Mouse (Mus musculus): ENCODE measurements around the gene 5330417H12Rik. TPM values are rescaled to one million over a fixed set of nuclear protein-coding genes. Genes with fewer than 3 reads are reported as not detected.

5330417H12Rik gene
- total and polyA plus RNA-seq, 2 experiments from 2014 or later: not detected

DNA sequence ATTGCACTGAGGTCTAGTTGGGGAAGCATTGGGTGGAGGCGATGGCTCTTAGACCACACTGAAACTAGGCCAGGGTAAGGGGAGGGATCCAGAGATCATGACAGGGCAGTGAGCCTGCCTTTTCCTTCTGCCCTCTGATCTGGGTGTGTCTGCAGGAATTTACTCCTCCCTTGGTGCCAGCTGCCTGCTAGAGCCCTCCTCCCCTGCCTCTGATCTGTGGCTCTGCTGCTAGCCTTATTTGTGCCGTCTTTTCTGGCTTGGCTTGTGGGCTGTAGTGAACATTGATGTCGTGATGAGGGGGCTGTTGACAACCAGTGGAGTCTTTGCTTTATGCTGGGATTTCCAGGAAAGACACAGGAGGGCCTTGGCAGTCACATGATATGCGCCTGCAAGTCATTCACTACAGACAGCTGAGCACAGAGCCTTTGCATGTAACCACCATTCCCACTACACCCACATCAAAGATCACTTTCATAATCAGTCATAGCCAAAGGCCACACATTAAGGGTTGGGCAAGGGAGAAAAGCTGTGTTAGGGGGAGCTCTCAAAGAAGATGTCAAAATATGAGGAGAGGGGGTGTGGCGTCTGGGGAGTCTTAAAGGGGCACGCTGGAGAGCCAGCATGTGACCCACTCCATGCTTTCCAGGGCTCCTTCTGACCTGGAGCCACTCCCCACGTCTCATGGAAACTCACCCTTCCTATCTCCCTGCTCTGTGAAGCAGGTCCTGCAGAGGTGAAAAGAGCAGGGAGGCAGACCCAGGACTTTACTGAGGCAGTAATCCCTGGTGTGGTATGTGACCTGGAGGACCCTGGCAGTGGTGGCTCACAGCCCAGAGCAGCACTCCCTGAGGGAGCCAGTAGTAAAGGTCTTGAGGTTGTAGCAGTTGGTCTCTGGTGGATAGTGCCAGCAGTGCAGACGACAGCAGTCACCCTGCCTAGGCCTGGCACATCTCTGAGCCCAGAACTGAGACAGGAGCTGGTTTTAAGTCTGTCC is 39.4 kb upstream of the 5330417H12Rik start:
- peak overlapping the region; percentile 49 for H3K4me3 ChIP-seq (ENCODE audit: low read depth, low read length)
- H3K27me3 ChIP-seq (ENCODE audit: control insufficient read depth, insufficient read depth, low read length): no peaks in the 10 kb centered on the region
- DNase-seq (ENCODE audit: low spot score) (peak; percentile 51), ATAC-seq (ENCODE audit: insufficient read depth, low read depth) (peak; percentile 66)
- no peaks in the 10 kb centered on the region for H3K36me3 ChIP-seq (replicated peaks; ENCODE audit: control insufficient read depth, insufficient read depth, low read length)
- WGBS: 28% methylated on average over 8 of the region's 8 CpGs
- peak overlapping the region; percentile 66; the same call in 1 of the 2 replicates for H3K9ac ChIP-seq (replicated peaks; ENCODE audit: low read depth, low read length)
- H3K9me3 ChIP-seq (replicated peaks; ENCODE audit: control insufficient read depth, low read length): no peaks in the 10 kb centered on the region
- peak overlapping the region; percentile 72 for H3K4me2 ChIP-seq (ENCODE audit: low read depth, low read length)
- peak overlapping the region; percentile 89 for H3K27ac ChIP-seq (ENCODE audit: low read depth)
- TF ChIP-seq EP300 (IDR thresholded peaks at IDR 0.05; ENCODE audit: low read depth): no peak
- TF ChIP-seq CTCF (IDR thresholded peaks at IDR 0.05; ENCODE audit: low read depth): no peak
- peaks cover 23% of the 10 kb centered on the region for H3K4me1 ChIP-seq (ENCODE audit: control insufficient read depth, insufficient read depth)

DNA sequence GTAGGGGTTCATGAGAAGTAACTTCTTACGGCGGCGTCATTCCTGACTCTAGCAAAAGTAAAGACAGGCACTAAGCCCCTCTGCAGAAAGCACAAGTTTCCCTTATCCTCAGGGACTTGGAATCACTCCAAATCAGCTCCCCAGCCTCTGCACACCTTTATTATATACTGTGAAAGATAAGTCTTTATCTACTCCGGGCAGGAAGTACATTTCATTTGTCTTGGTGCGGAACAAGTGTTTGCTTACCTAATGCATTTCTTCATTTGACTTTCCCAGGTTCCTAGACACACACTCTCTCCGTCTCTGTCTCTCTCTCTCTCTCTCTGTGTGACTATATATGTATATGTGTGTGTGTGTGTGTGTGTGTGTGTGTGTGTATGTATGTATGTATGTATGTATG is 38.7 kb upstream of the 5330417H12Rik start:
- TF ChIP-seq CTCF (IDR thresholded peaks at IDR 0.05; ENCODE audit: low read depth) (no peak), EP300 (IDR thresholded peaks at IDR 0.05; ENCODE audit: low read depth) (no peak)
- DNase-seq (ENCODE audit: low spot score) (no peak), ATAC-seq (ENCODE audit: insufficient read depth, low read depth) (no peak)
- Histone ChIP-seq H3K27me3 (ENCODE audit: control insufficient read depth, insufficient read depth, low read length) (no peaks in the 10 kb centered on the region), H3K9me3 (replicated peaks; ENCODE audit: control insufficient read depth, low read length) (no peaks in the 10 kb centered on the region), H3K4me1 (ENCODE audit: control insufficient read depth, insufficient read depth) (peaks cover 23% of the 10 kb centered on the region), H3K27ac (ENCODE audit: low read depth) (peak overlapping the region; percentile 89; the same call in 1 of the 2 replicates), H3K4me3 (ENCODE audit: low read depth, low read length) (no peak overlapping the region), H3K9ac (replicated peaks; ENCODE audit: low read depth, low read length) (no peak overlapping the region), H3K4me2 (ENCODE audit: low read depth, low read length) (no peak overlapping the region), H3K36me3 (replicated peaks; ENCODE audit: control insufficient read depth, insufficient read depth, low read length) (no peaks in the 10 kb centered on the region)
- 73% methylated on average over 6 of the region's 6 CpGs for WGBS

DNA sequence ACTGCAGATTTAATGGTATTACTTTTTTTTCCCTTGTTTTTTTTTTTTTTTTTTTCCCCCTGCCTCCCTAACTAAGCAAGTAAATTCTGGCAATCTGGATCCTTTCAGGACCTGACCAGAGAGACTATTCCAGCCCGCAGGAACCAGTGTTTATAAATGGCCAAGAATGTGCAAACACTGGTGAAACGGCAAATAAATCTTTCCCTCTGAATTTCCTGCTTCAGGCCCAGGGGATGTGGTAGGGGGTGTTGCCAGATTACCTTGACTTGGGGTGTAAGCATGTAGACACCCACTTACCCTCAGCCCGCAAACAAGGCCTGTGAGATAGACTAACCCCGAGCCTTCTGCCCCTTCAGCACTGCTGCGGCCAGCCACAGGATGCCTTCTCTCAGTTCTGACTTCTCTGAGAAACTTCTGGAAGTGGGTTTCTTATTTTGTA is 36.9 kb upstream of the 5330417H12Rik start:
- DNase-seq (ENCODE audit: low spot score): no peak
- peaks cover 23% of the 10 kb centered on the region for H3K4me1 ChIP-seq (ENCODE audit: control insufficient read depth, insufficient read depth)
- H3K27me3 ChIP-seq (ENCODE audit: control insufficient read depth, insufficient read depth, low read length): no peaks in the 10 kb centered on the region
- H3K36me3 ChIP-seq (replicated peaks; ENCODE audit: control insufficient read depth, insufficient read depth, low read length): no peaks in the 10 kb centered on the region
- no peak overlapping the region for H3K4me2 ChIP-seq (ENCODE audit: low read depth, low read length)
- H3K9ac ChIP-seq (replicated peaks; ENCODE audit: low read depth, low read length): no peak overlapping the region
- H3K27ac ChIP-seq (ENCODE audit: low read depth): no peak overlapping the region
- H3K9me3 ChIP-seq (replicated peaks; ENCODE audit: control insufficient read depth, low read length): no peaks in the 10 kb centered on the region
- no peak overlapping the region for H3K4me3 ChIP-seq (ENCODE audit: low read depth, low read length)
- TF ChIP-seq CTCF (IDR thresholded peaks at IDR 0.05; ENCODE audit: low read depth) (no peak), EP300 (IDR thresholded peaks at IDR 0.05; ENCODE audit: low read depth) (no peak)
- WGBS: 84% methylated on average over 5 of the region's 5 CpGs
- ATAC-seq (ENCODE audit: insufficient read depth, low read depth): no peak

DNA sequence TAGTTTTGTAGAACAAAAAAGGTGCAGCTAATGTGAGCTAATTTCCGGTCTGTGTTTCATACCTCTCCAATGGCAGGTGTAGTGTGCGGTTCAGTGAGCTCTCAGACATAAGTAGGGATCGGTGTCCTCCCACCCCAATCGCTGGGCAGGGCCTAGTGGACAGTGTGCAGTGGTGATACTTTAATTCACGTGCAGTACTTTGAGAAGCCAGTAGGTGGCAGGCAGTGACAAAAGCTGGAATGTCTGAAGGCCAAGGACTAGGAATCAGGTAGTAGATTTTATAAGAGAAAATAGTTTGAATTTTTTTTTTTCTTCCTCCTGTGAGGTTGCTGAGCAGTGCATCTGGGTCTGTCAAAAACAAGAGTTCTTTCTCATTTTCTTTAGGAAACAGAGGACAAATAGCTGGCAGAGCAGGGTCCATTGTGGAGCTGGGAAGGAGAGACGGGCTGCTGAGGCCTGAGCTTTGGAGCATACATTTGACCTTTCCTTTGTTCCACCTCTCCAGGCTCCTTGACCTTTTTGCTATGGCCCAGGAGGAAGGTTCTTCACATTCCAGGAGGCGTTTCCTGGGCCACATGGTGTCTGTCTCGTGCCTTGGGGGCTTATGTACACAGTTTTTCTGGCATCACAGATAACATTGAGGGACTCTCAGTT is 36.4 kb upstream of the 5330417H12Rik start:
- 22% methylated on average over 8 of the region's 8 CpGs for WGBS
- ATAC-seq (ENCODE audit: insufficient read depth, low read depth): peak; percentile 53; the same call in 1 of the 2 replicates
- no peak overlapping the region for H3K27ac ChIP-seq (ENCODE audit: low read depth)

DNA sequence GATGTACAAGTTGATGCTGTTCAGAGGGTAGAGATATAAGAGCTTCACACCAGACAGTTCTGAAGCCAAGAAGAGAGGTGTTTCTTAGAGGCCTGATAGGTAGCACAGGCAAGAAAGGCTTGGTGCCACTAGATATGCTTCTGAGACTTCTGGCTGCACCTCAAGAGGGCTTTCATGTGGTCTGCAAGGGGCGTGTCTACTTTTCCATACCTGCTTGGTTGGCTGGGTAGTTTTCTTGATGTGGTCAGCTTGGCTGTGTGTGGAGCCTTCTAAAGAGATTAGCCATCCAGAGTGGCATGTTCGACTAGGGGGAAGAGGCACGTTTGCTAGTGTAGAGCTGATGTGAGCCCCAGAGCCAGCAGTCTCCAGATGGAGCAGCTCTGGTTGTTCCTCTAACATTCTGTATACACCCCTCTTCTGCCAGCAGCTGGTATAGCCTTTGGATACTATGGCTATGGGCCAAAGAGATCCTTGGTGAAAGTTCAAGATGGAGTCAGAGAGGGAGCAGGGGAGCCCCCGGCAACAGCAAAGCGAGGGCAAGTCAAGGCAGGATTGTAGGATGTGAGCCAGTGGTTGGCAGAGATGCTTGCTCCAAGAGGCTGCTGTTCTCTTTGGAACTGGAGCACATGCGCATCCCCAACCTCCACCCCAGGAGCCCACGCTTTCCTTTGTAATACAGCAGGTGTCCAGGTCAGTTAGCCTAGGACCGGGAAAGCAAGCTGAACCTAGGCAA is 34.4 kb upstream of the 5330417H12Rik start:
- Histone ChIP-seq H3K4me1 (ENCODE audit: control insufficient read depth, insufficient read depth) (peaks cover 10% of the 10 kb centered on the region), H3K27me3 (ENCODE audit: control insufficient read depth, insufficient read depth, low read length) (no peaks in the 10 kb centered on the region), H3K4me2 (ENCODE audit: low read depth, low read length) (no peak overlapping the region), H3K36me3 (replicated peaks; ENCODE audit: control insufficient read depth, insufficient read depth, low read length) (no peaks in the 10 kb centered on the region), H3K9ac (replicated peaks; ENCODE audit: low read depth, low read length) (no peak overlapping the region), H3K9me3 (replicated peaks; ENCODE audit: control insufficient read depth, low read length) (no peaks in the 10 kb centered on the region), H3K4me3 (ENCODE audit: low read depth, low read length) (no peak overlapping the region), H3K27ac (ENCODE audit: low read depth) (no peak overlapping the region)
- no peak for DNase-seq (ENCODE audit: low spot score)
- TF ChIP-seq CTCF (IDR thresholded peaks at IDR 0.05; ENCODE audit: low read depth) (no peak), EP300 (IDR thresholded peaks at IDR 0.05; ENCODE audit: low read depth) (no peak)
- 76% methylated on average over 8 of the region's 8 CpGs for WGBS
- no peak for ATAC-seq (ENCODE audit: insufficient read depth, low read depth)

More for the DNA sequence above, 36.4 kb upstream of the 5330417H12Rik start:
- peak; percentile 94 for TF ChIP-seq CTCF (IDR thresholded peaks at IDR 0.05; ENCODE audit: low read depth)
- TF ChIP-seq EP300 (IDR thresholded peaks at IDR 0.05; ENCODE audit: low read depth): no peak
- Histone ChIP-seq H3K9me3 (replicated peaks; ENCODE audit: control insufficient read depth, low read length) (no peaks in the 10 kb centered on the region), H3K27me3 (ENCODE audit: control insufficient read depth, insufficient read depth, low read length) (no peaks in the 10 kb centered on the region), H3K4me3 (ENCODE audit: low read depth, low read length) (no peak overlapping the region), H3K36me3 (replicated peaks; ENCODE audit: control insufficient read depth, insufficient read depth, low read length) (no peaks in the 10 kb centered on the region), H3K9ac (replicated peaks; ENCODE audit: low read depth, low read length) (no peak overlapping the region), H3K4me1 (ENCODE audit: control insufficient read depth, insufficient read depth) (peaks cover 23% of the 10 kb centered on the region), H3K4me2 (ENCODE audit: low read depth, low read length) (no peak overlapping the region)
- DNase-seq (ENCODE audit: low spot score): peak; percentile 70
